Mouse (Mus musculus): ENCODE measurements around the gene Erp44. TPM values are rescaled to one million over a fixed set of nuclear protein-coding genes. Genes with fewer than 3 reads are reported as not detected.
A peak's percentile ranks its signal among the peaks of the same experiment; 100 is the strongest.

Erp44 gene
- polyA plus RNA-seq, 1 experiment from 2014 or later, result 95.8 TPM

GRCm38 (mm10) chr4:48198447-48198846 lies 80.9 kb downstream of the Erp44 start:
- no peak for ATAC-seq (ENCODE audit: low read depth)
- H3K4me2 ChIP-seq (ENCODE audit: low read depth, low read length), result no peak overlapping the region
- 56% methylated on average over 8 of the region's 8 CpGs for WGBS

GRCm38 (mm10) chr4:48197925-48198324 lies 81.4 kb downstream of the Erp44 start:
- no peaks in the 10 kb centered on the region for H3K27me3 ChIP-seq (ENCODE audit: control insufficient read depth, insufficient read depth, low read depth, low read length)
- H3K4me2 ChIP-seq (ENCODE audit: low read depth, low read length), result no peak overlapping the region
- ATAC-seq (ENCODE audit: low read depth), result no peak
- H3K9ac ChIP-seq (ENCODE audit: low read length), result no peak overlapping the region
- no peak overlapping the region for H3K4me3 ChIP-seq (ENCODE audit: low read length)
- no peaks in the 10 kb centered on the region for H3K4me1 ChIP-seq (replicated peaks; ENCODE audit: control insufficient read depth, insufficient read depth, low read length)
- WGBS, result 86% methylated on average over 3 of the region's 3 CpGs
- H3K27ac ChIP-seq (ENCODE audit: low read length), result no peak overlapping the region
- H3K36me3 ChIP-seq (ENCODE audit: control insufficient read depth, insufficient read depth, low read length), result peaks cover 10% of the 10 kb centered on the region; the same call in 1 of the 2 replicates
- H3K9me3 ChIP-seq (ENCODE audit: control insufficient read depth, low read length), result no peaks in the 10 kb centered on the region

More at GRCm38 (mm10) chr4:48198447-48198846, 80.9 kb downstream of the Erp44 start:
- H3K27ac ChIP-seq (ENCODE audit: low read length), result no peak overlapping the region
- H3K27me3 ChIP-seq (ENCODE audit: control insufficient read depth, insufficient read depth, low read depth, low read length), result no peaks in the 10 kb centered on the region
- no peak overlapping the region for H3K4me3 ChIP-seq (ENCODE audit: low read length)
- H3K36me3 ChIP-seq (ENCODE audit: control insufficient read depth, insufficient read depth, low read length), result peaks cover 12% of the 10 kb centered on the region; the same call in 1 of the 2 replicates
- H3K9me3 ChIP-seq (ENCODE audit: control insufficient read depth, low read length), result no peaks in the 10 kb centered on the region
- H3K9ac ChIP-seq (ENCODE audit: low read length), result no peak overlapping the region
- no peaks in the 10 kb centered on the region for H3K4me1 ChIP-seq (replicated peaks; ENCODE audit: control insufficient read depth, insufficient read depth, low read length)

- no peaks in the 10 kb centered on the region for H3K9me3 ChIP-seq (ENCODE audit: control insufficient read depth, low read length)
- H3K9ac ChIP-seq (ENCODE audit: low read length), result no peak overlapping the region
- H3K27ac ChIP-seq (ENCODE audit: low read length), result no peak overlapping the region
- no peaks in the 10 kb centered on the region for H3K27me3 ChIP-seq (ENCODE audit: control insufficient read depth, insufficient read depth, low read depth, low read length)
- H3K4me3 ChIP-seq (ENCODE audit: low read length), result no peak overlapping the region
- no peaks in the 10 kb centered on the region for H3K4me1 ChIP-seq (replicated peaks; ENCODE audit: control insufficient read depth, insufficient read depth, low read length)
- no peak overlapping the region for H3K4me2 ChIP-seq (ENCODE audit: low read depth, low read length)
- peaks cover 4% of the 10 kb centered on the region; the same call in 1 of the 2 replicates for H3K36me3 ChIP-seq (ENCODE audit: control insufficient read depth, insufficient read depth, low read length)
- WGBS, result 83% methylated on average over 8 of the region's 8 CpGs
- no peak for ATAC-seq (ENCODE audit: low read depth)
Measured at GRCm38 (mm10) chr4:48182115-48182806, 97.1 kb downstream of the Erp44 start.

GRCm38 (mm10) chr4:48181366-48181765 lies 98.0 kb downstream of the Erp44 start:
- Histone ChIP-seq H3K27ac (ENCODE audit: low read length) (no peak overlapping the region), H3K27me3 (ENCODE audit: control insufficient read depth, insufficient read depth, low read depth, low read length) (no peaks in the 10 kb centered on the region), H3K36me3 (ENCODE audit: control insufficient read depth, insufficient read depth, low read length) (peaks cover 4% of the 10 kb centered on the region; the same call in 1 of the 2 replicates), H3K4me3 (ENCODE audit: low read length) (no peak overlapping the region), H3K4me1 (replicated peaks; ENCODE audit: control insufficient read depth, insufficient read depth, low read length) (no peaks in the 10 kb centered on the region), H3K9ac (ENCODE audit: low read length) (no peak overlapping the region), H3K9me3 (ENCODE audit: control insufficient read depth, low read length) (no peaks in the 10 kb centered on the region), H3K4me2 (ENCODE audit: low read depth, low read length) (no peak overlapping the region)
- no peak for ATAC-seq (ENCODE audit: low read depth)
- WGBS, result 85% methylated on average over 6 of the region's 6 CpGs

- H3K9me3 ChIP-seq (ENCODE audit: control insufficient read depth, low read length), result no peaks in the 10 kb centered on the region
- peaks cover 4% of the 10 kb centered on the region; the same call in 1 of the 2 replicates for H3K36me3 ChIP-seq (ENCODE audit: control insufficient read depth, insufficient read depth, low read length)
- no peak overlapping the region for H3K4me3 ChIP-seq (ENCODE audit: low read length)
- no peaks in the 10 kb centered on the region for H3K4me1 ChIP-seq (replicated peaks; ENCODE audit: control insufficient read depth, insufficient read depth, low read length)
- H3K4me2 ChIP-seq (ENCODE audit: low read depth, low read length), result no peak overlapping the region
- H3K9ac ChIP-seq (ENCODE audit: low read length), result no peak overlapping the region
- no peaks in the 10 kb centered on the region for H3K27me3 ChIP-seq (ENCODE audit: control insufficient read depth, insufficient read depth, low read depth, low read length)
- ATAC-seq (ENCODE audit: low read depth), result no peak
- 37% methylated on average over 2 of the region's 2 CpGs for WGBS
- H3K27ac ChIP-seq (ENCODE audit: low read length), result no peak overlapping the region
Measured at GRCm38 (mm10) chr4:48180922-48181321, 98.4 kb downstream of the Erp44 start.

GRCm38 (mm10) chr4:48175666-48176065 lies 103.7 kb downstream of the Erp44 start:
- 63% methylated on average over 3 of the region's 3 CpGs for WGBS

GRCm38 (mm10) chr4:48163851-48164250 lies 115.5 kb downstream of the Erp44 start:
- H3K9me3 ChIP-seq (ENCODE audit: control insufficient read depth, low read length), result no peaks in the 10 kb centered on the region
- 73% methylated on average over 5 of the region's 5 CpGs for WGBS
- no peaks in the 10 kb centered on the region for H3K27me3 ChIP-seq (ENCODE audit: control insufficient read depth, insufficient read depth, low read depth, low read length)
- H3K4me2 ChIP-seq (ENCODE audit: low read depth, low read length), result no peak overlapping the region
- H3K27ac ChIP-seq (ENCODE audit: low read length), result no peak overlapping the region
- no peak overlapping the region for H3K4me3 ChIP-seq (ENCODE audit: low read length)
- H3K4me1 ChIP-seq (replicated peaks; ENCODE audit: control insufficient read depth, insufficient read depth, low read length), result no peaks in the 10 kb centered on the region
- no peak overlapping the region for H3K9ac ChIP-seq (ENCODE audit: low read length)
- peaks cover 8% of the 10 kb centered on the region for H3K36me3 ChIP-seq (ENCODE audit: control insufficient read depth, insufficient read depth, low read length)
- ATAC-seq (ENCODE audit: low read depth), result no peak

More at GRCm38 (mm10) chr4:48175666-48176065, 103.7 kb downstream of the Erp44 start:
- H3K27ac ChIP-seq (ENCODE audit: low read length), result no peak overlapping the region
- no peaks in the 10 kb centered on the region for H3K36me3 ChIP-seq (ENCODE audit: control insufficient read depth, insufficient read depth, low read length)
- ATAC-seq (ENCODE audit: low read depth), result peak; percentile 66; the same call in 1 of the 2 replicates
- no peak overlapping the region for H3K4me3 ChIP-seq (ENCODE audit: low read length)
- no peaks in the 10 kb centered on the region for H3K9me3 ChIP-seq (ENCODE audit: control insufficient read depth, low read length)
- no peak overlapping the region for H3K9ac ChIP-seq (ENCODE audit: low read length)
- no peaks in the 10 kb centered on the region for H3K27me3 ChIP-seq (ENCODE audit: control insufficient read depth, insufficient read depth, low read depth, low read length)
- H3K4me2 ChIP-seq (ENCODE audit: low read depth, low read length), result no peak overlapping the region
- no peaks in the 10 kb centered on the region for H3K4me1 ChIP-seq (replicated peaks; ENCODE audit: control insufficient read depth, insufficient read depth, low read length)

- Histone ChIP-seq H3K4me1 (replicated peaks; ENCODE audit: control insufficient read depth, insufficient read depth, low read length) (no peaks in the 10 kb centered on the region), H3K9ac (ENCODE audit: low read length) (no peak overlapping the region), H3K27me3 (ENCODE audit: control insufficient read depth, insufficient read depth, low read depth, low read length) (no peaks in the 10 kb centered on the region), H3K4me3 (ENCODE audit: low read length) (no peak overlapping the region), H3K36me3 (ENCODE audit: control insufficient read depth, insufficient read depth, low read length) (no peaks in the 10 kb centered on the region; the same call in 1 of the 2 replicates), H3K27ac (ENCODE audit: low read length) (no peak overlapping the region), H3K4me2 (ENCODE audit: low read depth, low read length) (no peak overlapping the region), H3K9me3 (ENCODE audit: control insufficient read depth, low read length) (no peaks in the 10 kb centered on the region)
- WGBS, result 69% methylated on average over 4 of the region's 4 CpGs
- no peak for ATAC-seq (ENCODE audit: low read depth)
Measured at GRCm38 (mm10) chr4:48160386-48160785, 119.0 kb downstream of the Erp44 start.

- H3K9me3 ChIP-seq (ENCODE audit: control insufficient read depth, low read length), result no peaks in the 10 kb centered on the region
- no peak overlapping the region for H3K4me2 ChIP-seq (ENCODE audit: low read depth, low read length)
- no peak overlapping the region for H3K9ac ChIP-seq (ENCODE audit: low read length)
- WGBS, result 56% methylated on average over 1 of the region's 1 CpGs
- no peak overlapping the region for H3K27ac ChIP-seq (ENCODE audit: low read length)
- no peak overlapping the region for H3K4me3 ChIP-seq (ENCODE audit: low read length)
- H3K36me3 ChIP-seq (ENCODE audit: control insufficient read depth, insufficient read depth, low read length), result no peaks in the 10 kb centered on the region; the same call in 1 of the 2 replicates
- H3K4me1 ChIP-seq (replicated peaks; ENCODE audit: control insufficient read depth, insufficient read depth, low read length), result no peaks in the 10 kb centered on the region
- ATAC-seq (ENCODE audit: low read depth), result peak; percentile 93
- no peaks in the 10 kb centered on the region for H3K27me3 ChIP-seq (ENCODE audit: control insufficient read depth, insufficient read depth, low read depth, low read length)
Measured at GRCm38 (mm10) chr4:48155864-48156263, 123.5 kb downstream of the Erp44 start.
